Mouse (Mus musculus): ENCODE measurements around the gene Gm10251. TPM values are rescaled to one million over a fixed set of nuclear protein-coding genes. Genes with fewer than 3 reads are reported as not detected.
"Not testable (repeated sequence)": the region's sequence is repeated elsewhere in the genome, so short reads cannot be mapped to it uniquely, and the experiment has no call there.

Gene Gm10251
- total RNA-seq (2021), result not detected
- long read RNA-seq, experiment 1, result 0 reads
- long read RNA-seq, experiment 2, result 0 reads

- DNase-seq, result not testable (repeated sequence)
These were observed at the start of gene Gm10251 for GRCm38 (mm10) chr14:6684070-6684469. Gene Gm10251 (minus strand): TSS chr14:6684170.

GRCm38 (mm10) chr14:6720151-6720550, 36.2 kb upstream of the Gm10251 start, which contains the start of gene Gm8050:
Gene Gm8050 (minus strand): TSS chr14:6720251.
- DNase-seq, result not testable (repeated sequence)

GRCm38 (mm10) chr14:6622318-6622717, 61.7 kb downstream of the Gm10251 start, which contains the start of gene Gm3460:
Gene Gm3460 (minus strand): TSS chr14:6622418.
- DNase-seq, result not testable (repeated sequence)

GRCm38 (mm10) chr14:6606436-6606835, 77.5 kb downstream of the Gm10251 start:
- DNase-seq, result peak; percentile 2

- peak; percentile 4 for DNase-seq
These were observed 79.0 kb downstream of the Gm10251 start for GRCm38 (mm10) chr14:6605004-6605403.

- DNase-seq, result not testable (repeated sequence)
These were observed 79.4 kb downstream of the Gm10251 start for GRCm38 (mm10) chr14:6604551-6604950.

GRCm38 (mm10) chr14:6590513-6590912, 93.5 kb downstream of the Gm10251 start, which contains the start of gene Gm3629:
Gene Gm3629 (minus strand): TSS chr14:6590613.
- DNase-seq, result not testable (repeated sequence)

Other genes with a start within 250 kb of the Gm10251 start
- not detected for gene Gm3594, start 239.6 kb downstream of the Gm10251 start, total RNA-seq (2021)
- gene Gm8356, start 146.9 kb downstream of the Gm10251 start, total RNA-seq (2021), result not detected
- gene Gm3629, start 93.6 kb downstream of the Gm10251 start, total RNA-seq (2021), result 1 to 10 TPM in 1 of 2 experiments, under 1 TPM in 1; 0.56 to 1.2 TPM
- not detected for gene Gm3460, start 61.8 kb downstream of the Gm10251 start, total RNA-seq (2021)
- not detected for gene Gm8050, start 36.1 kb upstream of the Gm10251 start, total RNA-seq (2021)
- gene Gm3636, start 58.2 kb upstream of the Gm10251 start, total RNA-seq (2021), result 1 to 10 TPM; 5.2 to 5.6 TPM
- gene Gm8362, start 90.2 kb upstream of the Gm10251 start, total RNA-seq (2021), result under 1 TPM; 0.23 to 0.41 TPM
- under 1 TPM in 1 of 2 experiments, not detected in 1; 0.14 TPM for gene Gm3642, start 156.1 kb upstream of the Gm10251 start, total RNA-seq (2021)
- 1 to 10 TPM; 1.0 to 1.7 TPM for gene Gm3667, start 205.8 kb upstream of the Gm10251 start, total RNA-seq (2021)

All from gastrocnemius, postnatal 10 days (tissue).